Mouse (Mus musculus): ENCODE results near the gene Cnrip1.

DNA sequence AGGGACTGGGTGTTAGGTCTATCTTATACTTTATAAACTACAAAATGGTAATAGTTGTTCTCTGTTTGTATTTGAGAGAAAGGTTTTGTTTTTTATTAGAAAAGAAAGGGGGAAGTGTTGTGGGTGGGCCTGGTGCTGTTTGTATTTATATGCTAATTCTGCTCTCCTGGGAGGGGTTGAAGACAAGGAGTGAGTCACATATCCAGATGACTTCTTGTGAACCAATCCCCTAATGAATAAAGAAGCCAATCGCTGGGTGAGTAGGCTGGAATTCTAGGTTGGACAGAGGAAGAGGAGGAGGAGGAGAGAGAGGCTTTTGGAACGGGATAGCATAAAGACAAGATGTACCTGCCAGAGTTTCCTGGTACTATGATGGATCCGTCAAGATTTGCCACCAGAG is 30.7 kb downstream of the Cnrip1 start:
- TF ChIP-seq EP300 (IDR thresholded peaks at IDR 0.05) (no peak), CTCF (IDR thresholded peaks at IDR 0.05) (no peak)

Measured in lung, postnatal 0 days (tissue).